Mouse (Mus musculus) embryonic facial prominence, embryonic 12.5 days (tissue): ENCODE measurements at regions not wholly inside any gene's neighbourhood (a gene's known extent, or its start where the extent isn't known, plus 50 kb on each side); places are given as distances from the start of the nearest gene placed in this dataset.

Experiments
- ATAC-seq: fragments of 200-750 bp; cut with Nextera tagmentation; 2 replicates; pipeline ENCODE4 v1.8.0; 2017; ENCODE audit not compliant: insufficient number of reproducible peaks, insufficient read depth, low FRiP score, low TSS enrichment
- H3K27ac ChIP-seq: fragments of 300-500 bp; sonication (generic); 2 replicates; pipeline ENCODE4 v1.5.1; 2016; ENCODE audit warnings: mild to moderate bottlenecking
- H3K27me3 ChIP-seq: fragments of 300-500 bp; sonication (generic); 2 replicates; pipeline ENCODE4 v1.6.1; 2016; ENCODE audit warnings: mild to moderate bottlenecking, moderate library complexity
- H3K36me3 ChIP-seq: fragments of 300-500 bp; sonication (generic); 2 replicates; pipeline ENCODE4 v1.6.1; 2016; ENCODE audit warnings: mild to moderate bottlenecking
- H3K4me1 ChIP-seq: fragments of 300-500 bp; sonication (generic); 2 replicates; pipeline ENCODE4 v1.6.1; 2016
- H3K4me2 ChIP-seq: fragments of 300-500 bp; sonication (generic); replicated peaks from 2 replicates; pipeline ENCODE4 v1.6.1; 2016; ENCODE audit warnings: mild to moderate bottlenecking, moderate library complexity
- H3K4me3 ChIP-seq: fragments of 300-500 bp; sonication (generic); 2 replicates; pipeline ENCODE4 v1.5.1; 2016; ENCODE audit warnings: mild to moderate bottlenecking
- H3K9ac ChIP-seq: fragments of 300-500 bp; sonication (generic); 2 replicates; pipeline ENCODE4 v1.6.1; 2016; ENCODE audit warnings: mild to moderate bottlenecking, moderate library complexity
- H3K9me3 ChIP-seq: fragments of 300-500 bp; sonication (generic); 2 replicates; pipeline ENCODE4 v1.6.1; 2016; ENCODE audit warnings: mild to moderate bottlenecking, moderate library complexity
- WGBS: fragments of 180-500 bp; shearing (Covaris S2); methylation state at CpG from one replicate; pipeline ENCODE4 v1.1.7; 2016; 5-methylcytosine and 5-hydroxymethylcytosine counted together

GRCm38 (mm10) chr11:112661426-112661825 is 120.6 kb upstream of the Sox9 start:
- H3K4me2 ChIP-seq = no peak overlapping the region
- H3K27me3 ChIP-seq = no peaks in the 10 kb centered on the region
- H3K4me3 ChIP-seq = no peak overlapping the region
- H3K9ac ChIP-seq = no peak overlapping the region
- no peak for ATAC-seq
- no peak overlapping the region for H3K27ac ChIP-seq
- no peaks in the 10 kb centered on the region for H3K36me3 ChIP-seq
- WGBS = 90% methylated on average over 7 of the region's 7 CpGs
- H3K4me1 ChIP-seq = 0 out of 2 replicates have a peak, but pooled peaks cover 9% of the 10 kb centered on the region
- H3K9me3 ChIP-seq = no peaks in the 10 kb centered on the region

- Histone ChIP-seq H3K27me3 (no peaks in the 10 kb centered on the region), H3K36me3 (no peaks in the 10 kb centered on the region), H3K4me2 (no peak overlapping the region), H3K4me3 (no peak overlapping the region), H3K9me3 (no peaks in the 10 kb centered on the region), H3K27ac (no peak overlapping the region), H3K4me1 (no peaks in the 10 kb centered on the region), H3K9ac (no peak overlapping the region)
- ATAC-seq = no peak
- 51% methylated on average over 7 of the region's 7 CpGs for WGBS
Measured at GRCm38 (mm10) chr11:112667311-112667710, 114.7 kb upstream of the Sox9 start.

GRCm38 (mm10) chr11:112672086-112672485 is 109.9 kb upstream of the Sox9 start:
- H3K27ac ChIP-seq = no peak overlapping the region
- no peak overlapping the region for H3K9ac ChIP-seq
- no peaks in the 10 kb centered on the region for H3K4me1 ChIP-seq
- H3K27me3 ChIP-seq = no peaks in the 10 kb centered on the region
- ATAC-seq = no peak
- no peak overlapping the region for H3K4me3 ChIP-seq
- no peaks in the 10 kb centered on the region for H3K9me3 ChIP-seq
- H3K4me2 ChIP-seq = no peak overlapping the region
- no peaks in the 10 kb centered on the region for H3K36me3 ChIP-seq
- WGBS = 78% methylated on average over 4 of the region's 4 CpGs

DNA sequence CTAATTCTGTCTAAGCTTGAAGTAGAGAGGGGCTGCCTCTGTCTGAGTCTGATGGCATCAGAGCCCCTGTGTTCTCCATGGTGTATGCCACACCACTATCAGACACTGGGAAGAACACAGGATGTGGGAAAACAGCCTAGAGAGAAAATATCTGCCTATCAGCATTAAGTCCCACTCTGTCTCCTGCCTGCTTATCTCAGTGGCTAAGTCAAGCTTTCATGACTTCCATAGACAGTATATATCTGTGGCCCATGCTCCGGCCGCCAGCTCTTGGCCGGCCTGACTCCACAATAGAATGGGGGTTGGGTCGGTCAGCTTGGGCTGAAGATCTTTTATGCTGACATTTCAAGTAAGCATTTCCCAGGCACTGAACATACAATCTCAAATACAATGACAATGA is 92.0 kb upstream of the Sox9 start:
- Histone ChIP-seq H3K9ac (no peak overlapping the region), H3K27me3 (no peaks in the 10 kb centered on the region), H3K4me1 (no peaks in the 10 kb centered on the region), H3K27ac (no peak overlapping the region), H3K4me3 (no peak overlapping the region), H3K4me2 (no peak overlapping the region), H3K36me3 (no peaks in the 10 kb centered on the region), H3K9me3 (no peaks in the 10 kb centered on the region)
- ATAC-seq = no peak
- 97% methylated on average over 4 of the region's 4 CpGs for WGBS

DNA sequence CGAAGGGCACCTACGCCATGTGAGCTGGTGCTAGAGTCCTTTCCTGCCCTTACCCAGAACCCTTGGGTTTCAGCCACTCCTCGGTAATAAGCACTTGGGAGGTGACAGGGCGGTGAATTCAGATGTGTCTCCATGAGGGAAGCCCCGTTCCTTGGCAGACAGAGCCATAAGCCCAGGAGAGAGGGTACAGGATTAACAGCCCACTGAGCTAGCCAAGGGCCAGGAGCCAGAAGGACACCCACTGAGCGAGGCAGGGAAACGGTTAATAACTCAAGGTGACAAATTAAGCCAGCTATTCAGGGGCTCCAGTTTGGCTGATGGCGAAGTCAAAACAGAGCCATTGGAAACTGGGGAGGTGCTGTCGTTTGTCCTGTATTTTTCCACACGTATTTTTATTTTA is 75.9 kb upstream of the Sox9 start:
- Histone ChIP-seq H3K4me3 (no peak overlapping the region), H3K9me3 (no peaks in the 10 kb centered on the region), H3K36me3 (no peaks in the 10 kb centered on the region), H3K27me3 (no peaks in the 10 kb centered on the region), H3K4me2 (no peak overlapping the region), H3K27ac (no peak overlapping the region), H3K4me1 (peaks cover 5% of the 10 kb centered on the region), H3K9ac (no peak overlapping the region)
- ATAC-seq = no peak
- 79% methylated on average over 10 of the region's 10 CpGs for WGBS

DNA sequence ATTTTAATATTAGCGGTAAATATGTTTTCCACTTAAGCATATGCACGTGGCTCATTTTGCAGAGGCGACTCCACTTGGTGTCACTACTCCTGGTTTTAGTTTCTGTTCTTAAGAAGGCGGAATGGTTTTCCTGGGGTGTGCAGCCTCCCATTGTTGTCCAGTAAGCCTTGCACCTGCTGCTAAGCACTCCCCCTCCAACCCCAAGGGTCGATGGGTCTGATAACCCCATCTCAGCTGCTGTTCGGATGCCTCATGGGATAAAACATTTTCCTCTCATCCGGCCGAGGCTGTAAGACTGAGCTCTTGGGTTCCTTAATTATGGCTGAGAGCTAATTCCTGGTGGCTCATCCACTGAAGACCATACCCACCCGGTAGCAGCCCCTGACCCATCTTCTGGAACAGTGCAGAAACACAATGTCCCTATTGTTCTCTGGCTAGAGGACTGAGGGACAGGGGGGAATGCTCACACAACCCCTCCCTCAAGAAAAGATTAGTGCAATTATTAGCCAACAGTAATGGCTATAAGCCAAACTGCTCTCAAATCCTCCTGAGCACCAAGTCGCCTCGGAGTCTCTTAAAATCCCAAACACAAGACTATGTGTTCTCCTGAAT is 73.8 kb upstream of the Sox9 start:
- Histone ChIP-seq H3K4me3 (no peak overlapping the region), H3K4me2 (no peak overlapping the region)
- no peak; the same call in 1 of the 2 replicates for ATAC-seq

DNA sequence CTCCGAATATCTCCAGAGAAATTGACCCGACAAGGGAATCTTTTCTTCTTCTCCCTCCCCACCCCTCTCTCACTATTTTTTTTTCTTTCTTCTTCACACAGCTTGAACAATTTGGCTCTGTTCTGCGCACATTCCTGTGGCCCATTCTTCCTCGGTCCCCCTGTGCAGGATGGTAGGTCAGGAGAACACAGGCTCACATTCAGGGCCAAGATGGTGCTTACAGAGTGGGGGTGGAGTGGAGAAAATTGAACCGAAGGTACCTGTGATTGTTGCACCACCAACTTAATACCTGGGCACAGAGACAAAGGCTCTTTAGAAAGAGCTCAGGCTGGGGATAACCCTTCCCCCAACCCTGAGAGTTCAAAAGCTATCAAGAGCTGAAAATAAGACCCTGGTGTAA is 70.4 kb upstream of the Sox9 start:
- Histone ChIP-seq H3K9ac (no peak overlapping the region), H3K4me2 (no peak overlapping the region), H3K9me3 (no peaks in the 10 kb centered on the region), H3K4me1 (peaks cover 11% of the 10 kb centered on the region), H3K27ac (no peak overlapping the region), H3K27me3 (no peaks in the 10 kb centered on the region), H3K36me3 (no peaks in the 10 kb centered on the region), H3K4me3 (no peak overlapping the region)
- WGBS = 26% methylated on average over 5 of the region's 5 CpGs
- no peak for ATAC-seq

More for the DNA sequence above, 73.8 kb upstream of the Sox9 start:
- H3K9me3 ChIP-seq = no peaks in the 10 kb centered on the region
- no peaks in the 10 kb centered on the region for H3K36me3 ChIP-seq
- peaks cover 11% of the 10 kb centered on the region for H3K4me1 ChIP-seq
- H3K27ac ChIP-seq = no peak overlapping the region
- H3K9ac ChIP-seq = no peak overlapping the region
- H3K27me3 ChIP-seq = no peaks in the 10 kb centered on the region
- 54% methylated on average over 11 of the region's 11 CpGs for WGBS

GRCm38 (mm10) chr11:112718547-112718946 is 63.5 kb upstream of the Sox9 start:
- ATAC-seq = no peak
- Histone ChIP-seq H3K27ac (no peak overlapping the region), H3K4me2 (no peak overlapping the region), H3K4me3 (no peak overlapping the region), H3K36me3 (no peaks in the 10 kb centered on the region), H3K4me1 (no peaks in the 10 kb centered on the region), H3K9ac (no peak overlapping the region), H3K27me3 (no peaks in the 10 kb centered on the region), H3K9me3 (no peaks in the 10 kb centered on the region)
- WGBS = 87% methylated on average over 2 of the region's 2 CpGs

DNA sequence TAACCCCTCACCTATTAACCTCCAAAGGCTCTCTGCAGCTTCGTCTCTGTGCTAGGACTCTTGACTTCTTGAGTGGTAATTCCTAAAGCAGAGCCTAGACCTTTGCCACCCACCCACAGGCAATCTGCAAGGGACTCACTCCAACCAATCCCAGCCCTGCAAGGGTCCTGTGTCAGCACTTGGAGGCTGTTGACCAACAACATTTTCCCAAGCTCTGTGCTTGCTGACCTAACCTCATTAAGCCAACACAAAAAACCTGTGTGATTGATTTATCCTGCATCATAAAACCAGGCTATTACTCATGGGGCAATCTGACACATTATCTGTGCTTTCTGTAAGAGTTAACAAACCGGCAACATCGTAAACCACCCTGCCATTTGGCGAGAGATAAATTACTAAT is 61.4 kb upstream of the Sox9 start:
- 84% methylated on average over 4 of the region's 4 CpGs for WGBS
- no peaks in the 10 kb centered on the region for H3K36me3 ChIP-seq
- no peak for ATAC-seq
- H3K4me1 ChIP-seq = no peaks in the 10 kb centered on the region
- H3K9ac ChIP-seq = no peak overlapping the region
- H3K9me3 ChIP-seq = no peaks in the 10 kb centered on the region
- no peak overlapping the region for H3K27ac ChIP-seq
- no peaks in the 10 kb centered on the region for H3K27me3 ChIP-seq
- no peak overlapping the region for H3K4me2 ChIP-seq
- H3K4me3 ChIP-seq = no peak overlapping the region

DNA sequence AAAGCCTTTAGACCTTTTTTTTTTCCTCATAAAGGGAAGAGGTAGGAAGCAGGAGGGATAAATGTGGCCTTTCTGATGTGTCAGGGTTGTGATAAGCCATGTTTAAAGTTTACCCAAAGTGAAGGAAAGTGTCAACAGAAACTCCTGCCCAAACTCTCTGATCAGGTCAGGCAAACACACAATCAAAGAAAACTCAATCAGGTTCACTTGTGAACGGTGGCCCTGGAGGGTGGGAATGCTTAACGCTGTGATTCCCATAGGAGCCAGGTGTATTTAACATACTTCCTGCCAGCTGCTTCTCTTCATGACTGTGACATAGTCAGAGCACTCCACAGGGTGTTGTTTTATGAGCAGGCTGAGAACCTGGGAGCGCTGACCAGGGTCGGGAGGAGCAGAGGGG is 59.1 kb upstream of the Sox9 start:
- no peak overlapping the region for H3K27ac ChIP-seq
- 0 out of 2 replicates have a peak, but pooled peaks cover under 1% of the 10 kb centered on the region for H3K4me1 ChIP-seq
- no peak overlapping the region for H3K4me3 ChIP-seq
- no peak for ATAC-seq
- no peaks in the 10 kb centered on the region for H3K27me3 ChIP-seq
- no peaks in the 10 kb centered on the region for H3K36me3 ChIP-seq
- no peak overlapping the region for H3K4me2 ChIP-seq
- H3K9ac ChIP-seq = no peak overlapping the region
- whole genome bisulfite sequencing = 56% methylated on average over 4 of the region's 4 CpGs
- H3K9me3 ChIP-seq = no peaks in the 10 kb centered on the region

DNA sequence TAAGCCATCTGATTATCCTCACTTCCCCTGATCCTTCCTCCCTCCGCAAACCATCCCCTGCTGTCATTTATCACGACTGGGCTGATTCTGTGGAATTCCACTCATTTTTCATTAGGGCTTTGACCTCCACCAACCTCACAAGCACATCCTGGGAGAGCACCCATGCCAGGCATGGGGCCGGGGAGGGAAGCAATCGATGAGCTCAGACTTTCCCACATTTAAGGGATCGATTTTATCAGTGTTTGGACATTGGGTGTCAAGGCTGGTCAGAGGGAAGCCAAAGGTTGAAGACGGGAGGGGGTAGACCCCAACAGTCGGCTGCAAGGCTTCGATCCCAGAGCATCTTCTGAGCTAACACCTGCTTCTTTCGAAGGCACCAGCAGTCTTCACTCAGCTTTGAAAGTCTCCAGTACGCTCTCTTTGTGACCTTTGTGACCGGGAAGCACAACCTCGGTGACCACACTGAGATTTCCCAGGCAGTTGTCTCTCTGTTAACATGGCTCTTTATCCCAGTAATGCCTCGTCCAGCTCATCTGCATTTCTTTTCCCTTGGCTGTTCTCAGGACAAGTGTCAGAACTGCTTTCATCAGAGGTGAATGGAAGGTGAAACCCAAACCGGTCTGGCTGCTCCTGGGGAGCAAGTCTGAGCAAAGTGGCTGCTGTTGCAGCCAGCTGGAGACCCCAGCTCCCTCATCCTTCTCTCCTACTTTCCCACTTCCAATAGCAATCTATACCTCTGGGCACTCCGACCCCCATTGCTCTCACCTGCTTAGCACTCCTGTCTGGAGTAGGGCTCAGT is 53.7 kb upstream of the Sox9 start:
- H3K4me1 ChIP-seq = 0 out of 2 replicates have a peak, but pooled peaks cover 6% of the 10 kb centered on the region
- no peak overlapping the region for H3K27ac ChIP-seq
- H3K9ac ChIP-seq = no peak overlapping the region
- no peaks in the 10 kb centered on the region for H3K36me3 ChIP-seq
- WGBS = 32% methylated on average over 15 of the region's 15 CpGs
- H3K27me3 ChIP-seq = no peaks in the 10 kb centered on the region
- ATAC-seq = no peak
- no peaks in the 10 kb centered on the region for H3K9me3 ChIP-seq
- H3K4me2 ChIP-seq = no peak overlapping the region
- no peak overlapping the region for H3K4me3 ChIP-seq
